Mouse (Mus musculus) intestine, embryonic 16.5 days (tissue): Measurements from ENCODE around the gene Enpp6. TPM values are rescaled to one million over a fixed set of nuclear protein-coding genes. Genes with fewer than 3 reads are reported as not detected.
A peak's percentile ranks its signal among the peaks of the same experiment; 100 is the strongest.

ENCODE experiments used
- ATAC-seq: fragments of 200-750 bp; cut with Nextera tagmentation; 2 replicates; pipeline ENCODE4 v1.8.0; 2017; ENCODE audit warnings: moderate TSS enrichment, moderate library complexity
- H3K27ac ChIP-seq: fragments of 300-500 bp; sonication (generic); 2 replicates; pipeline ENCODE4 v1.5.1; 2014; ENCODE audit warnings: mild to moderate bottlenecking, low read length
- H3K27me3 ChIP-seq: fragments of 300-500 bp; sonication (generic); replicated peaks from 2 replicates; pipeline ENCODE4 v1.6.1; 2014; ENCODE audit warnings: low read length, control low read depth, mixed read lengths; ENCODE audit not compliant: control insufficient read depth, insufficient read depth
- H3K36me3 ChIP-seq: fragments of 300-500 bp; sonication (generic); 2 replicates; pipeline ENCODE4 v1.6.1; 2014; ENCODE audit warnings: low read length, control low read depth; ENCODE audit not compliant: control insufficient read depth, insufficient read depth
- H3K4me1 ChIP-seq: fragments of 300-500 bp; sonication (generic); 2 replicates; pipeline ENCODE4 v1.6.1; 2014; ENCODE audit warnings: low read length, control low read depth, mixed read lengths; ENCODE audit not compliant: control insufficient read depth, insufficient read depth
- H3K4me2 ChIP-seq: fragments of 300-500 bp; sonication (generic); 2 replicates; pipeline ENCODE4 v1.6.1; 2014; ENCODE audit warnings: low read depth, low read length, control low read depth
- H3K4me3 ChIP-seq: fragments of 300-500 bp; sonication (generic); 2 replicates; pipeline ENCODE4 v1.5.1; 2014; ENCODE audit warnings: mild to moderate bottlenecking, low read length
- H3K9ac ChIP-seq: fragments of 300-500 bp; sonication (generic); 2 replicates; pipeline ENCODE4 v1.6.1; 2014; ENCODE audit warnings: low read depth, low read length
- H3K9me3 ChIP-seq: fragments of 300-500 bp; sonication (generic); 2 replicates; pipeline ENCODE4 v1.6.1; 2016; ENCODE audit warnings: low read length, control low read depth; ENCODE audit not compliant: control insufficient read depth
- WGBS: fragments of 180-500 bp; shearing (Covaris S2); extraction: QIAGEN DNeasy Blood & Tissue Kit; methylation state at CpG from one replicate; pipeline ENCODE4 v1.1.7; 2014; 5-methylcytosine and 5-hydroxymethylcytosine counted together
- polyA plus RNA-seq: library from polyadenylated mRNA; unstranded; fragments of >200 nt; fragmentation: Nextera tagmentation; extraction: Ambion mirVana; gene quantifications from 2 replicates; pipeline ENCODE4 v1.2.1, GENCODE M21; 2015

Enpp6 gene
- polyA plus RNA-seq, 1 experiment from 2014 or later, result 0.21 TPM

DNA sequence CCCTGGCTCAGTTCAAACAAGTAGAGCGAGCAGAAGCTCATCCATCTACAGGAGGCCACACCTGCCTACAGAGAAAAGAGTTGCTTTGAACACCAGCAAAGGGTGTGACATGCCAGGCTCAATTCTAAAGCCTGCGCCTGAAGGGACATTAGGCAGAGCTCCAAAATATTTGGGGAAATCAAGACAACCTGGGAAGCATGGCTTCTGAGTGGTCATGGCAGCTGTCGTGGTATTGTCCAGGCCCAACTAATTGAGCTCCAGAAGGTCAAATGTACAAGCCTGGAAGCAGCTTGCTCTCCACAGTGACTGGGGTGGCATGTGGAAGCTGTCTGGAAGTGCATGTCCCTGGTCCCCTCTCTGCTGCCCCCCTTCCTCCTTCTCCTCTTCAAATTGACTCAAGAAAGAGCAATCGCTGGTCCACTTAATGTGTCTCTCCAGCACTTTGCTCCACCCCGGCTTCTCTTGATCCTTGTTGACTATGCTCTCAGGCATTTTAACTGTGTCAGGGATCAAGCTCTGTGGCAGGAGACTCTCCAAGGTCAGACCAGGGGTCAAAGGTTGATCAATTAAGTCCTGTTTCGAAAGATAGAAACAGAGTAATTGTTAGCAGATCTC, 89.4 kb downstream of the Enpp6 start:
- H3K27ac ChIP-seq, result no peak overlapping the region
- no peaks in the 10 kb centered on the region for H3K36me3 ChIP-seq
- H3K9ac ChIP-seq, result no peak overlapping the region
- no peak overlapping the region for H3K4me3 ChIP-seq
- H3K4me2 ChIP-seq, result no peak overlapping the region
- no peaks in the 10 kb centered on the region for H3K4me1 ChIP-seq
- H3K27me3 ChIP-seq, result no peaks in the 10 kb centered on the region
- WGBS, result 60% methylated on average over 6 of the region's 6 CpGs
- ATAC-seq, result no peak
- H3K9me3 ChIP-seq, result no peaks in the 10 kb centered on the region

DNA sequence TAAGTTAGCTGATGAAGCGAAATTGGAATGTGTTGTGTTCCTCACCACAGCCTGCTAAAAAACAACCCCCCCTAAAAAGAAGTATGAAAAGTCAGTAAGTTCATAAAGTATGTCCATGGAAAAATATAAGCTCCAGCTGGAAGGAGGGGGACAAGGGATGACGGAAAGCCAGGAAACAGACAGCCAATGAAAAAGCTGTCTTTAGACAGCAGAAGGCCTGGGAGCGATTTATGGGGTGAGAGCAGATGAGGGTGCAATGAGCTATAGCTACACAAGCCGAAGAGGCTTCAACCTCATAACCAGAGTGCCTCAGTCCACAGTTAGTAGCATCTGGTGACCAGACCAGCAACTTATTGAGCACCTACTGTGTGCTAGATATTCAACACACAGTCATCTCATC, 93.3 kb downstream of the Enpp6 start:
- Histone ChIP-seq H3K9me3 (no peaks in the 10 kb centered on the region), H3K27me3 (no peaks in the 10 kb centered on the region), H3K9ac (no peak overlapping the region), H3K4me3 (no peak overlapping the region), H3K36me3 (no peaks in the 10 kb centered on the region), H3K27ac (no peak overlapping the region), H3K4me1 (peaks cover 6% of the 10 kb centered on the region; the same call in 1 of the 2 replicates), H3K4me2 (no peak overlapping the region)
- 58% methylated on average over 4 of the region's 4 CpGs for WGBS
- no peak for ATAC-seq

DNA sequence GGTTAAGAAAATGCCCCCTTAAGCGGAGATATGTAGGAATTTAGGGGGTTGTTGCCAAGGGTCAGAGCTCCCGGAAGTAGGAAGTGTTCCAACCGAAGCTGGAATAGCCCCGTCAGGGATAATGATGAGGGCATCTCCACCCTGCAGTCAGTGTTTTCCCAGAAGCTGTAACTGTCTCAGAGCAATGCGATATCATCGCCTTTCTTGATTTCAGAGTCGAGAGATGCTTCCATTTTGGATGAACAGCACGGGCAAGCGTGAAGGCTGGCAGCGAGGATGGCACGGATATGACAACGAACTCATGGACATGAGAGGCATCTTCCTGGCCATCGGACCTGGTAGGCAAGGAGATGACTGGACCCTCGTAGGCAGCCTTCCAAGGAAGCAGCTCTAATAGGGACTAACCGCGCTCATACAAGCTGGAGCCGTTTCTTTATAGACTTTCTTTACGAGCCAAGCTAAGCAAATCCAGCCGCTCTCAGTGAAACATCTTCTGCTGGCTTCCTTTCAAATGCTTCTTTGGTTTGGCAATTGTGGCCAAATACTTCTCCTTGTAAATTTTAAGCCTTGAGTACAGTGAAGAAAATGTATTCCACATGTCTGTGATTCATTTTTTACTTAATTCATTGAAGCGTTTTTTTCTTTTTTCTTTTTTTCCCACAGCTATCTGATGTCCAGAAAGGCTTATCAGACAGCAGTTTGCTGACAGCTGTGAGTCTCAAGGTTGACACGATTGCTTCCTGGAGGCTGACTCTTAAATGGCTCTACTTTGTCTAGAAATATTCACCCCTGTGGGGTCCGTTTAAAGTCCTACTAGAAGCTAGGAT, 95.7 kb downstream of the Enpp6 start:
- WGBS, result 66% methylated on average over 22 of the region's 22 CpGs
- Histone ChIP-seq H3K27ac (0 out of 2 replicates have a peak overlapping the region, but pooled peaks have one; percentile 19), H3K36me3 (no peaks in the 10 kb centered on the region), H3K4me2 (no peak overlapping the region), H3K9me3 (no peaks in the 10 kb centered on the region), H3K9ac (no peak overlapping the region), H3K4me3 (no peak overlapping the region), H3K27me3 (no peaks in the 10 kb centered on the region), H3K4me1 (peaks cover 6% of the 10 kb centered on the region; the same call in 1 of the 2 replicates)
- no peak for ATAC-seq

DNA sequence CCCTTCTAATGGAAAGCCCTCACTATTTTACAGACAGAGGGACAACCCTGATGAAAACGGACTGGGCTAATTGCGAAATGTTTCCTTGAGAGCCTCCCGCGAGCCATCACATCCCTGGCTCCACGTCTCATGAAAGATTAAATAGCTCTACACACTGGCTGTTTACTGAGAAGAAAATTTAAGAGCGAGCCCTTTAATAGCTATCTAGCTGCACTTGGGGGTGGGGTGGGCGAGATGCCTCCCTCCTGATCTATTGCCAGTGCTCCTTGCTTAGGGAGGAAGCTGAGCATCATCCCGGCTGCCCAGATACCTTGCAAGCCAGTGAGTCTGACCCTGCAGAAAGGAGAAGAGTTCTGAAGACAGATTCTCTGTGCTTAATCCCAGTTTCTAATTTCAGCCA, 103.3 kb downstream of the Enpp6 start:
- Histone ChIP-seq H3K9me3 (no peaks in the 10 kb centered on the region), H3K27ac (no peak overlapping the region), H3K4me2 (no peak overlapping the region), H3K27me3 (no peaks in the 10 kb centered on the region), H3K36me3 (no peaks in the 10 kb centered on the region), H3K9ac (no peak overlapping the region), H3K4me3 (no peak overlapping the region), H3K4me1 (0 out of 2 replicates have a peak, but pooled peaks cover 2% of the 10 kb centered on the region)
- 55% methylated on average over 8 of the region's 8 CpGs for WGBS
- ATAC-seq, result no peak

DNA sequence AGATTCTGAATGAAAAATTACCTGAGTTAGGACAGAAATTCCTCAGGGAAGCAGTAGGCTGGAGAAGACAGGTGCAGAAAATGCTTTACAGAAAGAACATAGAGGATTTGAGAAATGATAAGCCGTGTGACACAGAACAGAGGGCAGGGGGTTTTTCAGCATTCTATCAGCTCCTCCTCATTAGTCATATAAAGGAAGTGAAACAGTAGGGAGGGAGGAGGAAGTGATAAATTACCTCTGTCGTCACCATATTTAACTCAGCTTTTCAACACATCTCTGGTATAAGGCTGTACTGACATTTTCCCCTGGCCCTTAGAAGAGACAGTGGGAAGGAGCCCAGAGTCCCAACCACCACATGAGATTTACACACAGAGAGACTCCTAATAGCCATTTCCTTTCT, 118.9 kb downstream of the Enpp6 start:
- Histone ChIP-seq H3K4me1 (no peaks in the 10 kb centered on the region), H3K36me3 (no peaks in the 10 kb centered on the region), H3K4me3 (no peak overlapping the region), H3K9me3 (no peaks in the 10 kb centered on the region), H3K4me2 (no peak overlapping the region), H3K27me3 (no peaks in the 10 kb centered on the region), H3K27ac (no peak overlapping the region), H3K9ac (no peak overlapping the region)
- ATAC-seq, result no peak
- WGBS, result 62% methylated on average over 2 of the region's 2 CpGs

DNA sequence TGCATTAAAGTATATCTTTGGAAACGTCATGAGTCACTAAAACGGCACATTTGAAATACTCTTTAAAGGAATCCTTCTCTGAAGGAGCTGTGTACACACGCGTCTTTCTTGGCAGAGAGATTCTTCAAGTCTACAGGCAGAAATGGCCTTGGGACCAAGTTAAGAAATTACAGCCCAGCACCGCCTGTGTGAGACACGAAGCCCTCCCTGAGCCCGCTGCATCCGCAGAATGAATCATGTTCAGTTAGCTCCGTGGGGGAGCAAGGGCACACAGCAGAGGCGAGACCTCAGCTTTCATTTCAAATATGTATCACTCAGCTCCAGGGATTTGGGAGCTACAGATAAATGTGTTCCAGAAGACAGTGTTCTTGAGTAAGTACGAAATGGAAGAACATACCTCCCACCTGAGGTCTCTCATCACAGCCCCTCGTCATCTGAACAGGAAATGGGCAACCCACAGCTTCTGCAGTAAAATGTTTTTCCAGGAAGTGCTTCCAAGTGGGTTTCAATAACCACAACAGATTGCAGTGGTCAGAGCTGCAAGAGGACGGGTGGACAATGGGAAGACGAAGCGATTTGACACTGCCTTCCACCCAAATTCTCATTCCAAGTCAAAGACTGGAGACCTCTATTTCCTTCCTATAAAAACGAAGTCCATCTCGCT, 127.6 kb downstream of the Enpp6 start:
- Histone ChIP-seq H3K36me3 (no peaks in the 10 kb centered on the region), H3K27me3 (no peaks in the 10 kb centered on the region), H3K4me2 (no peak overlapping the region), H3K4me3 (no peak overlapping the region), H3K9me3 (no peaks in the 10 kb centered on the region), H3K9ac (no peak overlapping the region), H3K27ac (no peak overlapping the region), H3K4me1 (no peaks in the 10 kb centered on the region)
- 74% methylated on average over 17 of the region's 17 CpGs for WGBS
- no peak for ATAC-seq

DNA sequence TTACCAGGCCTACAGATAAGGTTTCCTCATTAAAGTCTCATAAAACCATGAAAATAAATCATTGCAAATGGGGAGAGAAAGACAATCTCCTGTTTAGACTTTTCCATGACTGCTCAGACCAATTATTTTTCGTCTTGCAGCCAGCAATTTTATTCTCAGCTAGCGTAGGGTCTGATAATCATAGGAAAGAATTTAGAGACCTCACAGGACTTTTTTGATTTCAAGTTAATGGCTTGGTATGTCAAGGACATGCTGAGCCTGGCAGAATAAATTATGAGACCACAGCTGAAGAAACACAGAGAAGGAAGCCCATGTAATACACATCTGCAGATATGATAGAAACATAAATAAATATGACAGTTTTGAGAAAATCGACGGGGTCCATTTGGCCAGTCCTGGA, 130.6 kb downstream of the Enpp6 start:
- Histone ChIP-seq H3K4me2 (no peak overlapping the region), H3K27ac (no peak overlapping the region), H3K4me3 (no peak overlapping the region), H3K4me1 (no peaks in the 10 kb centered on the region), H3K27me3 (no peaks in the 10 kb centered on the region), H3K9ac (no peak overlapping the region), H3K36me3 (no peaks in the 10 kb centered on the region), H3K9me3 (no peaks in the 10 kb centered on the region)
- no peak for ATAC-seq
- 56% methylated on average over 4 of the region's 4 CpGs for WGBS

DNA sequence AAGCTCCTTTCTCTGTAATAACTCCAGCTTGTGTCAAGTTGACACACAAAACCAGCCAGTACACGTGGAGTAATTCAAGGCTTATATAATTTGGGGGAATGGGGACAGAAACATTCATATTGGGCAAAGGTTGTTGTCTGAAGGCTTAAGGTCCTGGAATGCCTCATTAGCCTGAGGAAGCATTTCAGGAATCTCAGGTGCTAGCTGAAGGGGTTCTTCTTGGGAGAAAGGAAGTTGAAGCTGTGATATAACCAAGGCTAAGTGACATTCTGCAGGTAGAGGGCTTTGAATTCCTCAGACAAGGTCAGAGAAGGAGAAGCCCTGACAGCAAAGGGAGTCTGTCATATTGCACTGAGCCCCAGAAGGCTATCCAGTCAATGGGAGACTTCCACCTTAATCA, 133.2 kb downstream of the Enpp6 start:
- no peaks in the 10 kb centered on the region for H3K27me3 ChIP-seq
- H3K4me1 ChIP-seq, result no peaks in the 10 kb centered on the region
- no peaks in the 10 kb centered on the region for H3K36me3 ChIP-seq
- no peak overlapping the region for H3K4me2 ChIP-seq
- ATAC-seq, result no peak
- no peak overlapping the region for H3K9ac ChIP-seq
- H3K4me3 ChIP-seq, result no peak overlapping the region
- H3K27ac ChIP-seq, result no peak overlapping the region
- 59% methylated on average over 1 of the region's 1 CpGs for WGBS
- no peaks in the 10 kb centered on the region for H3K9me3 ChIP-seq

DNA sequence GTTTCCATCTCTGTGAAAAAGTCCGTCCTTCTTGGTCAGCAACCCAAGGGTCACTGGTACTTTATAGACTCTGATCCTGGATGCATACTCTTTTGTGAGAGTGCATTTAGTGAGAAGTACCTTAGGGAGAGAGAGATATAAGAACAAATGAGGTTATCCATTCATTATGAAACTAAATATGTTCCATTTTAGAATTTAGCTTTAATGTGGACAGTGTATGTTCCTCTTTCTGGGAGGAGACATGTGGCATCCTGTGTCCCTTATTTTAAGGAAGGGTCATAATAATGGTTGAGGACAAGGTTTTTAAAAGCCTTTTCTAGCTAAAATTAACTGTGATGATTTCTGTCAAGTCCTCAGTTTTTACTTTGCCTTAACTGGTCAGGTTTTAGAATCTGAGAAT, 142.2 kb downstream of the Enpp6 start:
- H3K27me3 ChIP-seq, result no peaks in the 10 kb centered on the region
- no peaks in the 10 kb centered on the region for H3K4me1 ChIP-seq
- H3K9ac ChIP-seq, result no peak overlapping the region
- H3K36me3 ChIP-seq, result no peaks in the 10 kb centered on the region
- WGBS, result 90% methylated on average over 1 of the region's 1 CpGs
- no peak overlapping the region for H3K27ac ChIP-seq
- ATAC-seq, result no peak
- H3K9me3 ChIP-seq, result no peaks in the 10 kb centered on the region
- H3K4me2 ChIP-seq, result no peak overlapping the region
- H3K4me3 ChIP-seq, result no peak overlapping the region
